Mouse (Mus musculus): ENCODE results near the gene Blm. TPM values are rescaled to one million over a fixed set of nuclear protein-coding genes. Genes with fewer than 3 reads are reported as not detected.

Blm gene
- 4.1 TPM for polyA plus RNA-seq (2014; fragmentation: Illumina TruSeq; extraction: RNeasy Lipid Tissue Mini Kit (QIAGEN cat#74804); ENCODE audit: low read depth, low replicate concordance)

DNA sequence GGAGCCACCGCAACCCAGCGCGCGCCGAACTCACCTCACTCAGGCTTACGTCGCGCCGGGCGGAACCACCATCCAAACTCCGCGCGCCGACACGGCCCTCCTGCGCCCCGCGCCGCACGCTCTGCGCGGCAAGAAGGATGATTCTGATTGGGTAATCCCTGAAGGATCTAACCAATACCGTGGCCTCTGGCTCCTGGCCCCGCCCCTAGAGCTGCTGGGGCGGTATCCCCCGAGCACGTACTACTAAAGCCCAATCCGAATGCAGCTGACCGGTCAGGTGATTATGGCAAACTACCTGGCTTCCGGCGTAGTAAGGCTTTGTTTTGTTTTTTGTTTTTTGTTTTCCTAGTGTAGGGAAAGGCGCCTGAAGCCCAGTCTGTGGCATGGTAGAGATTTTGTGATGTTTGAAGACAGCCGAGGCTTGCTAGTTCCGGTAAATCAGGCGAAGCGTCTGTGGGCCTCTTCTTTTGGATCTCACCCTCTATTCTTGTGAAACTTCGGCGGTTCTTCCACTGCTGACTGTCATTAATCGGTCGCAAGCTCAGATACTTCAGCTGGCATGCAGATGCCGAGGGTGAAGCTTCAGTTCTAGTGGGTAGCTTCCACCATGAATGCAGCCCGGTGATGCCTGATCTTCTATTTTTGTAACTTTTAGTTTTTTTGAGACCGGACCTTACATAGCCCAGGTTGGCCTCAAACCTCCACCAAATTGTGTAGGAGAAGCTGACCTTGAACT is at the start of gene Blm:
Gene Blm (minus strand): TSS at position 111 of the 736 bp plus-strand sequence.

DNA sequence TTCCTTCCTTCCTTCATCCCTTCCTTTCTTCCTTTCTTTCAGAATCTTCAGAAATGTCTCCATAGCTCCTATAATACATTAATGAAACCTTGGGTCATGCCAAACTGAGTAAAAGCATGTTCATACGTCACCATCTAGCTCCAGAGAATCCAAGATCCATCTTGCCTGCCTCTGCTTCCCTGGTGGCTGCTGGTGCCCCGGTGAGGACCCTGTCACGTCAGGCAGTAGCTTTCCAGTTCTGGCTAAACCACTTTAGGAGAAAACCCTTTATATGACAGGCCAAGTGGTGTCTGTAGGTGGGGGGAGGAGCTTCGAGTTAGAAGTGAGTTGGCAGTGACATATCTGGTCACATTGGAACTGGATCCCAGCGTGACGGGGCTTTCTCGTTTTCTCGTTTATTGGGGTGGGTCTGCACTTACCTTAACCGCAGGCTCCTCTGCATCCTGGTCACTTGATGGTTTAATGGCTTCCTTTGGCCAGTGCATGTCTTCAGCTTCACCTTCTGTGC is 129.7 kb downstream of the Blm start, which contains the start of gene Furin:
Gene Furin (minus strand): TSS at position 249 of the 508 bp plus-strand sequence.

Other genes with a start within 250 kb of the Blm start
- 1.8 TPM for gene Prc1, start 240.7 kb downstream of the Blm start, polyA plus RNA-seq (2014; fragmentation: Illumina TruSeq; extraction: RNeasy Lipid Tissue Mini Kit (QIAGEN cat#74804); ENCODE audit: low read depth, low replicate concordance)
- gene Rccd1, start 210.7 kb downstream of the Blm start, polyA plus RNA-seq (2014; fragmentation: Illumina TruSeq; extraction: RNeasy Lipid Tissue Mini Kit (QIAGEN cat#74804); ENCODE audit: low read depth, low replicate concordance) = 1.7 TPM
- gene Unc45a, start 194.1 kb downstream of the Blm start, polyA plus RNA-seq (2014; fragmentation: Illumina TruSeq; extraction: RNeasy Lipid Tissue Mini Kit (QIAGEN cat#74804); ENCODE audit: low read depth, low replicate concordance) = 2.1 TPM
- gene Hddc3, start 192.0 kb downstream of the Blm start, polyA plus RNA-seq (2014; fragmentation: Illumina TruSeq; extraction: RNeasy Lipid Tissue Mini Kit (QIAGEN cat#74804); ENCODE audit: low read depth, low replicate concordance) = 23.2 TPM
- gene Man2a2, start 163.7 kb downstream of the Blm start, polyA plus RNA-seq (2014; fragmentation: Illumina TruSeq; extraction: RNeasy Lipid Tissue Mini Kit (QIAGEN cat#74804); ENCODE audit: low read depth, low replicate concordance) = 8.3 TPM
- gene Fes, start 147.2 kb downstream of the Blm start, polyA plus RNA-seq (2014; fragmentation: Illumina TruSeq; extraction: RNeasy Lipid Tissue Mini Kit (QIAGEN cat#74804); ENCODE audit: low read depth, low replicate concordance) = not detected
- gene Furin, start 129.7 kb downstream of the Blm start, polyA plus RNA-seq (2014; fragmentation: Illumina TruSeq; extraction: RNeasy Lipid Tissue Mini Kit (QIAGEN cat#74804); ENCODE audit: low read depth, low replicate concordance) = 2.9 TPM
- gene Crtc3, start 153.8 kb upstream of the Blm start, polyA plus RNA-seq (2014; fragmentation: Illumina TruSeq; extraction: RNeasy Lipid Tissue Mini Kit (QIAGEN cat#74804); ENCODE audit: low read depth, low replicate concordance) = 1.0 TPM

All from kidney, adult 10 weeks (tissue).